ENCODE assay signal across 8 mouse cellular contexts in genomic region chr14:61112404-61112803, GRCm38 (mm10). TPM values are rescaled to one million over a fixed set of nuclear protein-coding genes. Genes with fewer than 3 reads are reported as not detected.
DNase-seq lines count a peak whose midpoint lies in the region; ATAC-seq and TF ChIP-seq lines count a peak whose summit lies in the region.

No protein-coding gene starts in this region.

- H3K9ac ChIP-seq in heart, adult 2 months (ENCODE audit: low read depth, low read length), result no peak overlapping the region
- H3K9ac ChIP-seq in heart, embryonic 11.5 days (ENCODE audit: low read depth, low read length), result no peak overlapping the region
- H3K9ac ChIP-seq in forebrain, postnatal 0 days, result no peak overlapping the region
- H3K9ac ChIP-seq in midbrain, postnatal 0 days (replicated peaks; ENCODE audit: low read length, poor library complexity, severe bottlenecking), result no peak overlapping the region

- H3K36me3 ChIP-seq in heart, adult 2 months (ENCODE audit: control insufficient read depth, insufficient read depth, low read length), result no peaks in the 10 kb centered on the region
- H3K36me3 ChIP-seq in heart, embryonic 11.5 days (ENCODE audit: control insufficient read depth, insufficient read depth, low read length), result no peaks in the 10 kb centered on the region
- H3K36me3 ChIP-seq in forebrain, postnatal 0 days (ENCODE audit: insufficient read depth), result no peaks in the 10 kb centered on the region
- no peaks in the 10 kb centered on the region for H3K36me3 ChIP-seq in midbrain, postnatal 0 days (ENCODE audit: insufficient read depth, low read length)

- no peak for ATAC-seq in heart, embryonic 11.5 days (replicated peaks; ENCODE audit: insufficient number of reproducible peaks, low FRiP score, low TSS enrichment)
- peak; percentile 85 for ATAC-seq in forebrain, postnatal 0 days
- ATAC-seq in midbrain, postnatal 0 days (ENCODE audit: low FRiP score), result no peak

- peak; percentile 89 for TF ChIP-seq CTCF in heart, adult 2 months (IDR thresholded peaks at IDR 0.05)
- peak; percentile 93 for TF ChIP-seq CTCF in forebrain, postnatal 0 days (IDR thresholded peaks at IDR 0.05; ENCODE audit: low read depth)
- TF ChIP-seq CTCF in midbrain, postnatal 0 days (IDR thresholded peaks at IDR 0.05), result peak; percentile 92

- H3K27me3 ChIP-seq in heart, adult 2 months (ENCODE audit: control insufficient read depth, insufficient read depth, low read length), result no peaks in the 10 kb centered on the region
- no peaks in the 10 kb centered on the region for H3K27me3 ChIP-seq in heart, embryonic 11.5 days (ENCODE audit: control insufficient read depth, insufficient read depth, low read length)
- no peaks in the 10 kb centered on the region for H3K27me3 ChIP-seq in forebrain, postnatal 0 days (ENCODE audit: insufficient read depth, low read length)
- no peaks in the 10 kb centered on the region for H3K27me3 ChIP-seq in midbrain, postnatal 0 days (ENCODE audit: insufficient read depth, low read length)

- no peaks in the 10 kb centered on the region for H3K79me2 ChIP-seq in heart, adult 2 months (replicated peaks; ENCODE audit: control insufficient read depth, insufficient read depth, low read length)

- no peaks in the 10 kb centered on the region for H3K4me1 ChIP-seq in heart, adult 2 months (ENCODE audit: control insufficient read depth, insufficient read depth, low read length)
- H3K4me1 ChIP-seq in heart, embryonic 11.5 days (ENCODE audit: control insufficient read depth, insufficient read depth, low read length), result no peaks in the 10 kb centered on the region
- H3K4me1 ChIP-seq in forebrain, postnatal 0 days (ENCODE audit: insufficient read depth), result no peaks in the 10 kb centered on the region
- no peaks in the 10 kb centered on the region for H3K4me1 ChIP-seq in midbrain, postnatal 0 days (ENCODE audit: insufficient read depth, low read length)

- no peak overlapping the region for H3K4me2 ChIP-seq in heart, embryonic 11.5 days
- H3K4me2 ChIP-seq in forebrain, postnatal 0 days (ENCODE audit: low read depth), result peak overlapping the region; percentile 8; the same call in 1 of the 2 replicates
- no peak overlapping the region for H3K4me2 ChIP-seq in midbrain, postnatal 0 days (ENCODE audit: low read depth, low read length, poor library complexity, severe bottlenecking)

- H3K4me3 ChIP-seq in heart, adult 2 months, result no peak overlapping the region
- no peak overlapping the region for H3K4me3 ChIP-seq in heart, embryonic 11.5 days (ENCODE audit: low read depth, low read length)
- H3K4me3 ChIP-seq in forebrain, postnatal 0 days (ENCODE audit: low read depth, low read length), result no peak overlapping the region
- no peak overlapping the region for H3K4me3 ChIP-seq in midbrain, postnatal 0 days (ENCODE audit: low read depth, low read length)

- 4% methylated on average over 11 of the region's 11 CpGs for WGBS in heart, adult 2 months
- 5% methylated on average over 11 of the region's 11 CpGs for WGBS in heart, embryonic 11.5 days (ENCODE audit: insufficient replicate concordance)
- 4% methylated on average over 11 of the region's 11 CpGs for WGBS in forebrain, postnatal 0 days
- WGBS in midbrain, postnatal 0 days, result 2% methylated on average over 11 of the region's 11 CpGs

- no peak for TF ChIP-seq POLR2A in heart, adult 2 months (IDR thresholded peaks at IDR 0.05; ENCODE audit: insufficient read depth, low read depth, low read length)

- DNase-seq in heart, adult 2 months, result peak; percentile 58 to 80
- peak; percentile 71 to 80 for DNase-seq in cerebellum, adult 18-20 months
- peak; percentile 90 for DNase-seq in forebrain, postnatal 0 days
- peak; percentile 50 for DNase-seq in hindlimb bud, embryonic 11.5 days (ENCODE audit: extremely low spot score, low read depth, low spot score)
- peak; percentile 65 to 77 for DNase-seq in left cerebral cortex, postnatal 36 days (ENCODE audit: low spot score in 2 of 2)
- DNase-seq in midbrain, postnatal 0 days (ENCODE audit: low spot score), result peak; percentile 83
- peak; percentile 37 to 40 for DNase-seq in spleen, postnatal 36 days (ENCODE audit: low spot score in 2 of 2)

- TF ChIP-seq EP300 in heart, adult 2 months (IDR thresholded peaks at IDR 0.05; ENCODE audit: insufficient read depth, low read depth, low read length), result peak; percentile 73; the same call in 1 of the 2 replicates

- no peak overlapping the region for H3K27ac ChIP-seq in heart, adult 2 months
- no peak overlapping the region for H3K27ac ChIP-seq in heart, embryonic 11.5 days (ENCODE audit: low read depth, low read length)
- H3K27ac ChIP-seq in forebrain, postnatal 0 days (ENCODE audit: low read depth, low read length), result no peak overlapping the region
- H3K27ac ChIP-seq in midbrain, postnatal 0 days (ENCODE audit: low read depth, low read length), result no peak overlapping the region

- intact Hi-C loops in heart, adult 2 months (cut with DNase I), result loop anchor here (1.0 kb wide), 1 partner anchor 313 kb away; no protein-coding TSS in a partner anchor
- intact Hi-C loops in left cerebral cortex, postnatal 36 days (cut with DNase I), result loop anchor here (1.0 to 10.0 kb wide), 2 partner anchors 313 to 608 kb away; no protein-coding TSS in a partner anchor

- H3K9me3 ChIP-seq in heart, embryonic 11.5 days (replicated peaks; ENCODE audit: control insufficient read depth, low read length), result no peaks in the 10 kb centered on the region
- no peaks in the 10 kb centered on the region for H3K9me3 ChIP-seq in forebrain, postnatal 0 days (ENCODE audit: low read length)
- H3K9me3 ChIP-seq in midbrain, postnatal 0 days (ENCODE audit: low read length), result no peaks in the 10 kb centered on the region

RNA-seq across cellular contexts. Expression of gene Sacs, which starts 25.9 kb away (rescaled TPM):
- total RNA-seq in heart, adult 2 months (2021), result 10 to 100 TPM; 24.2 to 25.8 TPM
- polyA plus RNA-seq in heart, adult 2 months (2012; rRNA removed), result 3.3 and 8.9 TPM in 2 replicates
- polyA plus RNA-seq in heart, embryonic 11.5 days (2014; fragmentation: Nextera tagmentation; extraction: Ambion mirVana), result 4.2 and 5.0 TPM in 2 replicates
- total RNA-seq in forebrain, postnatal 0 days (2014; rRNA removed), result 38.3 TPM in 2 replicates
- 3.1 and 5.3 TPM in 2 replicates for polyA plus RNA-seq in forebrain, postnatal 0 days (2015; fragmentation: Nextera tagmentation; extraction: Ambion mirVana)
- total RNA-seq in left cerebral cortex, postnatal 36 days (2021), result 10 to 100 TPM; 59.9 to 62.8 TPM
- total RNA-seq in midbrain, postnatal 0 days (2014; rRNA removed), result 42.0 and 50.8 TPM in 2 replicates
- 4.7 and 5.8 TPM in 2 replicates for polyA plus RNA-seq in midbrain, postnatal 0 days (2015; fragmentation: Nextera tagmentation; extraction: Ambion mirVana)

Comparison
In these comparisons a context has a peak if more than half of its experiments do, and no peak if none do; other contexts are left out.
1. DNase-seq: peak in every context shown above with its lines; median percentile 90 in forebrain, postnatal 0 days; 83 in midbrain, postnatal 0 days; 76 in cerebellum, adult 18-20 months; 71 in left cerebral cortex, postnatal 36 days; 69 in heart, adult 2 months; 50 in hindlimb bud, embryonic 11.5 days; 38 in spleen, postnatal 36 days.